Mouse (Mus musculus) stomach, postnatal 0 days (tissue): ENCODE results near the gene Bag3.

Experiments
- CTCF ChIP-seq: IDR thresholded peaks from 2 replicates; pipeline ENCODE4 v1.5.1; 2016; ENCODE audit warnings: antibody characterized with exemption, low read depth, mild to moderate bottlenecking, moderate library complexity
- EP300 ChIP-seq: optimal IDR thresholded peaks from 2 replicates; pipeline ENCODE3; 2016; ENCODE audit warnings: antibody characterized with exemption

- TF ChIP-seq CTCF (no peak), EP300 (no peak)
Measured at GRCm38 (mm10) chr7:128504091-128504490, 19.3 kb upstream of the Bag3 start.
